Mouse (Mus musculus): Measurements from ENCODE around the gene Gfod1.

Gene Gfod1

DNA sequence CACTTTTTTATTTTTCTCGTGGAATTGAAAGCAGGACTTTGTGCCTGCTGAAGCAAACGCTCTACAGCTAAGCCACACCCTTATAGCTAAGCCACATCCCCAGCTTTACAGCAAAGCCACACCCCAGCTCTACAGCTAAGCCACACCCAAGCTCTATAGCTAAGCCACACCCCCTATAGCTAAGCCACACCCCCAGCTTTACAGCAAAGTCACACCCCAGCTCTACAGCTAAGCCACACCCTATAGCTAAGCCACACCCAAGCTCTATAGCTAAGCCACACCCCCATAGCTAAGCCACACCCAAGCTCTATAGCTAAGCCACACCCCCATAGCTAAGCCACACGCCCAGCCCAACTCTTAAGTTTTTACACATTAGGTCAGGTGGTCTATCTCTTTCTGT, 42.7 kb downstream of the Gfod1 start:
- DNase-seq = no peak

DNA sequence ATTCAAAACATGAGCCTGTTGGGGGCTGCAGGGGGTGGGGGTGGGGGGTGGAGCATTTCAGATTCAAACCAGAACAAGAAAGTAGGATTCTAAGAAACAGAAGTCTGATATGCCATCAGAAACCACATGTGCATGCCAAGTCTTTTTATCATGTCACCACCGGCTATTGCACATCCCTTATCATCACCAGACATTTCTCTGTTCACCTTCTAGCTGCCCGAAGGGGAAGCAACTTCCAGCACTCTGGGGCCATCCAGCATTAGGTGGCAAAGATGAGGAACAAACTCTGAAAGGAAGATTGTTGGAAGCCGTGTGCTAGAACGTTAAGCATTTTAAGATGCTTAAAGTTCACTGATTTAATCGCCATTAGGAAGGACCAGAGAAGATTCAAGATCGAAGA, 43.2 kb downstream of the Gfod1 start:
- DNase-seq = no peak

DNA sequence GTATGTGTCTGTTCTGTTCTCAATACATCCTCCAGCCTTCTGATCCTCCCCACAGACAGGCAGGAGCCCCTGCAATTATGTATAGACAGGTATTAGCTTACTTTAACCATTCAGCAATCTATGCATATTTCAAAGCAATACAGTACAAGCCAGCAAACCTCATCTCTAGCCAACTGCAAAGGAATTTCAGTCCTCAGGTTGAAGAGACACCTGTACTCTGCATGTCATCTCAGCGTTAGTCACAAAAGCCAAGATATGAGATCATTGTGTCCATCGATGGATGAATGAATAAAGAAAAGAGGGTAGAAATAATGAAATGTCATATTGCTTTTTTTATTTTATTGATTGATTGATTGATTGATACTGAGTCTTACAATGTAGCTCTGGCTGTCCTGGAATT, 47.5 kb downstream of the Gfod1 start:
- no peak for DNase-seq

DNA sequence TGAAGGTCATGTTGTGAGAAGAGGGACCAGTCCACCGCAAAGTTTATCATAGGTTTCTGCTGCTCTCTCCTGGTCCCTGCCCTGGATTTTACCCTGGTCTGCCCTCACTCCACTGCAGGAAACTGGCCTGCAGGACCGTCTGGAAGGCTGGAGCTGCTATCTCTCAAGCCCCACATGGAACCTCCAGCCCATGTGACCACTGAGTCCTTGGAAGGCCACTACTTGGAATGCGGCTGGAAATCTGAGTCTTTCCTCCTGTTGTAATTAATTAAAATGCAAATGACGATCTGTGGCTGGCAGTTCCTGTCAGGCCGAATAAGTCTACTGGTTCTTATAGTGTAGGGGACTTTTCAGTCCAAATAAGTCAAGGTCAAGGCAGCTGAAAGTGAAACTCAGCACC, 50.4 kb downstream of the Gfod1 start:
- no peak for DNase-seq

DNA sequence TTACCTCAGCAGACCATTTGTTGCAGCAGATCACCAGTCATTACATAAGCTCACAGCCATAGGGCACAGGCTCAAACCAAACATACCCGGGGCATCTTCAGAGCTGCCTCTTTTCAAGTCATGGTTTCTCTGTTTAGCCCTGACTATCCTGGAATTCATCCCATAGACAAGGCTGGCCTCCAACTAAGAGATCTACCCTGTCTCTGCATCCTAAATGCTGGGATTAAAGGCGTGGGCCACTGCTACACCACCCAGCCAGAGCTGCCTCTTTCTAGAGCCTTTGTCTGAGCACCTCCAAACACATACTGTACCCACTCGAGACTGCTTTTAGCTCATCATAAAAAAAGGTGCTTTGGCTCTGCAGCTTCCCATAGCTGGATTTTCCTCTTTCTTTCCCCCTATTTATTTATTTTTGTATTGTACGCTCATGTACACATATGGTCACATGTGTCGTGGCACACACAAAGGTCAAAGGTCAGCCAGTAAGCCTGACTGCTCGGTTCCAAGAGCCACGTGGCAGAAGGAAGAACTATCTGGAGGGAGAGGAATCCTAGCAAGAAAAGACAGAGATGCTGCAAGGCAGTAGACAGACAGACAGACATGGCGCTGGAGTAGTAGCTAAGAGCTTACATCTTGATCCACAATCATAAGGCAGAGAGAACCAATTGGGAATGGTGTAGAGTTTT, 51.7 kb downstream of the Gfod1 start:
- DNase-seq = no peak

DNA sequence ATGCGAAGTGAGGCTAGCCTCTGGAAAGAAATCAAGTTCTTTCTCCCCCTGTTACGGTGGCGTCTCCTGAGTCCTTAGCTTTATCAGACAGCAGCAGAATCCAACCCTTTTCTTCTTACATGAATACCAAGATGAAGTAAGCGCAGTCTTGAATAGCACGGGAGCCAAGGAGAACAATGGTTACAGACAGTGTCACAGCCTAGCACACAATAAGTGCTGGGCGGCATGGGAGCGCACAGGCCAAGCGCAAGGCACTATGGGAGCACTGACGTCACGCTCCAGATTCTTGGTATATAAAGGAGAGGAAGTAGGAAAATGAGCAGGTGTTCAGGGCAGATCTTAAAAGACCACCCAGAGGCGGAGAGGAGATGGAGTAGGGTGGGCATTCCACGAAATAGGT, 52.6 kb downstream of the Gfod1 start:
- DNase-seq = no peak

- no peak for DNase-seq
Observed at GRCm38 (mm10) chr13:43250653-43251052, 53.3 kb downstream of the Gfod1 start.

GRCm38 (mm10) chr13:43250106-43250505, 53.9 kb downstream of the Gfod1 start:
- no peak for DNase-seq

GRCm38 (mm10) chr13:43248381-43248780, 55.6 kb downstream of the Gfod1 start:
- DNase-seq = no peak

GRCm38 (mm10) chr13:43246876-43247275, 57.1 kb downstream of the Gfod1 start:
- no peak for DNase-seq

DNA sequence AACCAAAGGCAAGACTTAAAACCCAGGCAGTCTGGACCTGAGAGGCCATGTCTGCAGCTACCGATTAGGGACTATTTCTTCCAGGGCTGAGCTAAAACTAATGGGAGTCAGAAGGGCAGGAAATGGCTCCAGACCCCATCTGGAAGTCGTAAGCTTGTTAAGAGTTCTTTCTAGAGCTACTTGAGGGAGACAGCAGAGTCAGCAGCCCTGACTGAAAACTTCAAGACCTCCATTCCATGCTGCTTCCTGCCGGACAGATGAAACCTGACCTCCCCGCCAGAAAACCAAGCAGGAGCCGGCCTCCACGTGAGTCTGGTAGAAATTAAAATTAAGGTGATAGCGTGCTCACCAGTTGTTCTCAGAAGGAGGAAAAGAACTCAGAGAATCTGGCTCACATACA, 60.2 kb downstream of the Gfod1 start:
- no peak for DNase-seq

GRCm38 (mm10) chr13:43243240-43243639, 60.7 kb downstream of the Gfod1 start:
- no peak for DNase-seq

GRCm38 (mm10) chr13:43241750-43242149, 62.2 kb downstream of the Gfod1 start:
- no peak for DNase-seq

DNA sequence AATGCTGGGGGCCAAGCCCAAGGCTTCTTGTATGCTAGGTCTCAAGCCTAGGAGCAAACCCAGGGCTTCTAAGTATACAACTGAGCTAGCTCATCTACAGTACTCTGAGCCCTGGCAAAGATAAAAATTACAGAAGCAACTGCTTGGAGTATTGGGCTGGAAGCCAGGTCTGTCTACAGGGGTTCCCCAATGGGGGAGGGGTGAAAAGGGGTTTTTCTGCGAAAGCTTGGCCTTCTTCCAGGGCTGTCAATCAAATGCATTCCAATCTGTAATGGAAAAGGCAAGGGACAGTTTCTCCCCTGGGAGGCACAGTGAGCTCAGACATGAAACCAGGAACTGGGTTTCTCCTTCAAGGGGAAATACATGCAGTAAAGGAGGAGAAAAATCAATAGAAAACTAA, 62.9 kb downstream of the Gfod1 start:
- no peak for DNase-seq

DNA sequence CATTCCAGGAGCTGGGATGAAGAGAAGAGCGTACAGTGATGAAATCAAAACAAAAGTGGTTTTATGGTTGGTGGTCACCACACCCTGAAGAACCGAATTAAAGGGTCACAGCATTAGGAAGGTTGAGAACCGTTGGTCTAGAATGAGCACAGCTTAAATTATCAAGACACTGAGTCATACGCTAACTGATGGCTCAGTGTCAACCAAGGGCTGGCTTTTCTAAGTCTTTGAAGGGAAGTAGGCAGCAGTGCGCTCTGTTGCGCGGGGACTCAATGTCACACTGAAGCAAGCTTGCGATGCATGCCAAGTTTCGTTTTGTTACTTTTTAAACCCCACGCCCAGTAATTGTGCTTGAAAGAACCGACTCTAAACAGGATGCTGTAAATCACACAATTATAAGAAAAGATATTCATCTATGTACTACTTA, 64.2 kb downstream of the Gfod1 start:
- peak; percentile 47 for DNase-seq

DNA sequence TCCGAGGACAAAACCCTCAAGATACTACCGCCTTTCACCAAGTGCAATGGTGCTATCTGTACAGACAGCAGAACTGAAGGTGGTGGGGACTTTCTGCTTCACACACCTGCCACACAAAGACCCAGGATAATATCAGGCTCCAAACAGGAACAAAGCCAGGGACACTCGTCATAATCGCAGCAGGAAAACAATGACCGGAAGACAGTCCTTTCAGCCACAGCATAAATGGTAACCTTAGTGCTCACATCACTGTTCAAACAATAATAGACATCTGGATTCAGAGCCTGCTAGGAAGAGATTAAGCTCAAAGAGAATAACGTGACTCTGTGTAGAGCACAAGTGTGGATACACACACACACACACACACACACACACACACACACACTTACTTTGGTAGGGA, 67.3 kb downstream of the Gfod1 start:
- DNase-seq = no peak

DNA sequence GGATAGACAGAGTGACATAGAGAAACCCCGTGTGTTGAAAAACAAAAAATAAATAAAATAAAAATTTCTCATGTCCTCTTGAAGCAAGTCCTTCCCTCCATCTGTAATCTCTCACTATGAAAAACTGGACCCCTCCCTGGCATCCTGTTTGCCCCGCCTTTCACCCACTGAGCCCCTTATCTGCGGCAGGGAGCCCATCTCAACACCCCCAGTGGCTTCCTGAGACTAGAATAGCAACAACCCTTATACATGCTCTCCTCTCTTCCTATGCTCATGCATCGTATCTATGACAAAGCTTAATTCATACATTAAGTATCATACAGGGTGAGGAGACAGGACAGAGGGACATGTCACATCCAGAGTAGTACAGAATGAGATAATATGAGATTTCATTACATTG, 68.0 kb downstream of the Gfod1 start:
- DNase-seq = no peak

- no peak for DNase-seq
Observed at GRCm38 (mm10) chr13:43235586-43235910, 68.4 kb downstream of the Gfod1 start.

- no peak for DNase-seq
Observed at GRCm38 (mm10) chr13:43234869-43235585, 68.9 kb downstream of the Gfod1 start.

- DNase-seq = no peak
Observed at GRCm38 (mm10) chr13:43233331-43233730, 70.6 kb downstream of the Gfod1 start.

DNA sequence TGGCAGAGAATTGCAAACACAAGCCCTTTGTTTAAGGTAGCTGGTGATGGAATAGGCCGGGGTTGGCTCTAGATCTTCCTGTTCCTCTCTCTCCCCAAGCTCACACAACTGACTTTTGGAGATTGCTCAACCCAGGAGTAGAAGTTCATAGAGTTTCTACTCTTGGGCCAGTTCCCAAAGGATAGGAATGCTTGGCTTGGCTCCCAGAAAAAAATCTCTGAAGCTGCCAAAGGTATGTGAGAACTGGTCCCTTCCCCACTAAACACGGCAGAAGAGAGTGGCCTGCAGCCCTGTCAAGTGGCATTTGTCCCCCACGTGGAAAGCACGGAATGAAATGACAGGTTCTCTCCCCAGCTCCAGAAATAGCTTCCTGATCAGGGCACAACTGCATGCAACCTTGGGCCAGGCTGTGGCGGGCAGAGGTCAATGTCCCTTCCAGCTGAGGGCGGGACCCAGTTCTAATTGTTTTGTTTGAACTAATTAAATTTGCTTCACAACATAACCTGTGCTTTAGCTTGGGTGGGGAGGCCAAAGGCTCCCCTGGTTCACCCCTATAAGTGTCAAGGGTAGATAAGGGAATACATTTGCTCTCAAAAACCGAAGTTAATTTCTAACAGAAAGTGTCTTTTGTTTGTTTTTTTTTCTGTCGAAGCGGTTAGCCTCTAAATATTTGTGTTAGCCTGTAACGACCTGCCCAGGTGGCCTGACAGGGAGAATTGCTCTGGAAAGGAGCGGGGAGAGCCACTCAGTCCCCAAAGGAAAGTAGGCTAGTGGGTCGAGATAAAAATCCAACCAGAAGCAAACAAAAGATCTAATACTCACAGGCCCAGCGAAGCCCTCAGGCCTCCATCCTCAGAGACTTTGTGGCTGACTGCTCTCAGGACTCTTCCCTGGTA, 71.8 kb downstream of the Gfod1 start:
- no peak for DNase-seq

DNA sequence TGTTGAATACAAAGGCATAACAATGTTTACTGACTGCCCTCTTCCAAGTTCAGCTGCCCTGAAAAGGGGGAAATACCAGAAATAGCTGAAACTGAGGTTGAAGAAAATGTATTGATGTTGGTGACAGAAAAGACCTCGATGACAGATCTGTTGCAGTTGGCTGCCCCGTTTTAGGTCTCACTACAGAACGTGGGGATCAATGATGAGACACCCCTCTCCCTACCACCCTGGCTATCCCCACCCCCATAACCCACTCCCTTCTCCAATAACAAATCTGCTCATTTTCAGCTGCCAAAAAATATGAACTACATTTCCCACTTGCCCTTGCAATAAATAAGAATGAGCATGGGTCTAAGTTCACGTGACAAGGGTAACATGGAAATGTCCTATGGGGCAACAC, 73.1 kb downstream of the Gfod1 start:
- DNase-seq = no peak

DNA sequence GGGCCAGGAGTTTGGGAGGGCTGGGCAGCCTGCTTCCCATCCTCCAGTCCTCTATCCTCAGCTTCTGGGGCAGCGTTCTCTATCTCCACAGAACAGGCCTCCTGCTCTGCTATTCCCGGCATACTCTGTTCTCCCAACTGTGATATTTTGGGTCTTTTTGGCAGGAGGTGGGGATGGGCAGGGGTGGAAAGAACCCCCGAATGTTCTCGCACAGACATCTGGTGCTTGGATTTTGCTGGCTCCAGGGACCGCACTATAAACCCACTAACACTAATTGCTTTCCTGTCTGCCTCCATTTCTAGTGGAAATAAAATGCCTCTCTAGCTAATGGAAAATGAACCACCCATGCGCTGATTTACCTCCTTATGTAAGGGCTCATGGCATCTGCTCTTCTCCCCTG, 73.7 kb downstream of the Gfod1 start:
- DNase-seq = peak; percentile 87

- no peak for DNase-seq
Observed at GRCm38 (mm10) chr13:43229767-43230166, 74.2 kb downstream of the Gfod1 start.

All from right cerebral cortex, postnatal 25 days (tissue).